Mouse (Mus musculus) olfactory bulb, adult 2 months (tissue): ENCODE measurements around the gene Gm45337.
"Not testable (repeated sequence)": the region's sequence is repeated elsewhere in the genome, so short reads cannot be mapped to it uniquely, and the experiment has no call there.

ENCODE experiments used
- CTCF ChIP-seq: fragments of 200-500 bp; IDR thresholded peaks from 2 replicates; pipeline ENCODE4 v1.5.1; 2012; ENCODE audit warnings: low read depth, mild to moderate bottlenecking, low read length, moderate library complexity; ENCODE audit not compliant: insufficient read depth
- POLR2A ChIP-seq: fragments of 200-500 bp; IDR thresholded peaks from 2 replicates; pipeline ENCODE4 v1.6.1; 2012; ENCODE audit warnings: mild to moderate bottlenecking, low read depth, low read length, moderate library complexity; ENCODE audit not compliant: insufficient read depth

DNA sequence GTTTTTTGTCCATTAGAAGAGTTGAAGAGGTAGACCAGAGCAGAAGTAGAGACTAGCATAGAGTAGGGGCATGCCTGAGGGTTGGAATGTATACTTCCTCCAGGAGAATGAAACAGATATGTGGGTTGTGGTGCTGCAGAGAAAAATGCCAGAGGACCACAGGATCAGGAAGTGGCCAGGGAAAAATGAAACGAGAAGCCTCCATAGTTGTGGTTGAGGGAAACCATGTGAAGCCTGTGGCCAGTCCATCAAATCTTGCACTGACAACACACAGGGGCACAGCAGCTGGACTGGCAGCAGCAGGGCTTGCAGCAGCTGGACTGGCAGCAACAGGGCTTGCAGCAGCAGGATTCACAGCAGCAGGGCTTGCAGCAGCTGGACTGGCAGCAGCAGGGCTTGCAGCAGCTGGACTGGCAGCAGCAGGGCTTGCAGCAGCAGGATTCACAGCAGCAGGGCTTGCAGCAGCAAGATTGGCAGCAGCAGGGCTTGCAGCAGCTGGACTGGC, 849 bp downstream of the Gm45337 start:
- TF ChIP-seq POLR2A, CTCF: not testable (repeated sequence)
